Mouse (Mus musculus): Measurements from ENCODE around the gene Slc26a8. TPM values are rescaled to one million over a fixed set of nuclear protein-coding genes. Genes with fewer than 3 reads are reported as not detected.

The Slc26a8 gene
- polyA plus RNA-seq, 1 experiment: 0.08 TPM

GRCm38 (mm10) chr17:28714006-28714405, 24.0 kb upstream of the Slc26a8 start:
- H3K4me3 ChIP-seq (replicated peaks): no peak overlapping the region
- no peaks in the 10 kb centered on the region for H3K27me3 ChIP-seq (ENCODE audit: control insufficient read depth)
- no peaks in the 10 kb centered on the region for H3K9me3 ChIP-seq (ENCODE audit: control insufficient read depth, low read length)
- H3K4me1 ChIP-seq (ENCODE audit: control insufficient read depth): peaks cover 7% of the 10 kb centered on the region
- peaks cover 65% of the 10 kb centered on the region for H3K36me3 ChIP-seq (ENCODE audit: control insufficient read depth)
- TF ChIP-seq GATA1 (IDR thresholded peaks at IDR 0.05; ENCODE audit: low read length) (no peak), TAL1 (IDR thresholded peaks at IDR 0.05; ENCODE audit: low read length) (no peak)

- Histone ChIP-seq H3K9me3 (ENCODE audit: control insufficient read depth, low read length) (no peaks in the 10 kb centered on the region), H3K4me1 (ENCODE audit: control insufficient read depth) (peaks cover 11% of the 10 kb centered on the region), H3K36me3 (ENCODE audit: control insufficient read depth) (peaks cover 54% of the 10 kb centered on the region), H3K4me3 (replicated peaks) (no peak overlapping the region), H3K27me3 (ENCODE audit: control insufficient read depth) (no peaks in the 10 kb centered on the region)
- TF ChIP-seq GATA1 (IDR thresholded peaks at IDR 0.05; ENCODE audit: low read length): no peak
- no peak for TF ChIP-seq TAL1 (IDR thresholded peaks at IDR 0.05; ENCODE audit: low read length)
Measured at GRCm38 (mm10) chr17:28712305-28712704, 22.3 kb upstream of the Slc26a8 start.

GRCm38 (mm10) chr17:28711237-28711636, 21.2 kb upstream of the Slc26a8 start:
- peaks cover 14% of the 10 kb centered on the region for H3K4me1 ChIP-seq (ENCODE audit: control insufficient read depth)
- H3K4me3 ChIP-seq (replicated peaks): no peak overlapping the region
- H3K9me3 ChIP-seq (ENCODE audit: control insufficient read depth, low read length): no peaks in the 10 kb centered on the region
- no peaks in the 10 kb centered on the region for H3K27me3 ChIP-seq (ENCODE audit: control insufficient read depth)
- peaks cover 44% of the 10 kb centered on the region for H3K36me3 ChIP-seq (ENCODE audit: control insufficient read depth)
- TF ChIP-seq TAL1 (IDR thresholded peaks at IDR 0.05; ENCODE audit: low read length) (no peak), GATA1 (IDR thresholded peaks at IDR 0.05; ENCODE audit: low read length) (no peak)

- no peak overlapping the region for H3K4me3 ChIP-seq (replicated peaks)
- H3K9me3 ChIP-seq (ENCODE audit: control insufficient read depth, low read length): no peaks in the 10 kb centered on the region
- peaks cover 14% of the 10 kb centered on the region for H3K4me1 ChIP-seq (ENCODE audit: control insufficient read depth)
- H3K36me3 ChIP-seq (ENCODE audit: control insufficient read depth): peaks cover 40% of the 10 kb centered on the region
- TF ChIP-seq TAL1 (IDR thresholded peaks at IDR 0.05; ENCODE audit: low read length): no peak
- no peak for TF ChIP-seq GATA1 (IDR thresholded peaks at IDR 0.05; ENCODE audit: low read length)
- no peaks in the 10 kb centered on the region for H3K27me3 ChIP-seq (ENCODE audit: control insufficient read depth)
Measured at GRCm38 (mm10) chr17:28710291-28710688, 20.3 kb upstream of the Slc26a8 start.

GRCm38 (mm10) chr17:28709552-28710290, 19.7 kb upstream of the Slc26a8 start:
- H3K4me1 ChIP-seq (ENCODE audit: control insufficient read depth): peaks cover 14% of the 10 kb centered on the region
- H3K27me3 ChIP-seq (ENCODE audit: control insufficient read depth): no peaks in the 10 kb centered on the region
- H3K4me3 ChIP-seq (replicated peaks): no peak overlapping the region
- H3K36me3 ChIP-seq (ENCODE audit: control insufficient read depth): peaks cover 40% of the 10 kb centered on the region
- H3K9me3 ChIP-seq (ENCODE audit: control insufficient read depth, low read length): no peaks in the 10 kb centered on the region
- TF ChIP-seq TAL1 (IDR thresholded peaks at IDR 0.05; ENCODE audit: low read length): no peak
- no peak for TF ChIP-seq GATA1 (IDR thresholded peaks at IDR 0.05; ENCODE audit: low read length)

GRCm38 (mm10) chr17:28708989-28709388, 19.0 kb upstream of the Slc26a8 start:
- peaks cover 34% of the 10 kb centered on the region for H3K36me3 ChIP-seq (ENCODE audit: control insufficient read depth)
- no peak for TF ChIP-seq TAL1 (IDR thresholded peaks at IDR 0.05; ENCODE audit: low read length)
- TF ChIP-seq GATA1 (IDR thresholded peaks at IDR 0.05; ENCODE audit: low read length): no peak
- no peaks in the 10 kb centered on the region for H3K27me3 ChIP-seq (ENCODE audit: control insufficient read depth)
- H3K4me1 ChIP-seq (ENCODE audit: control insufficient read depth): peaks cover 14% of the 10 kb centered on the region
- no peak overlapping the region for H3K4me3 ChIP-seq (replicated peaks)
- no peaks in the 10 kb centered on the region for H3K9me3 ChIP-seq (ENCODE audit: control insufficient read depth, low read length)

- Histone ChIP-seq H3K27me3 (ENCODE audit: control insufficient read depth) (no peaks in the 10 kb centered on the region), H3K4me1 (ENCODE audit: control insufficient read depth) (peaks cover 14% of the 10 kb centered on the region), H3K36me3 (ENCODE audit: control insufficient read depth) (peaks cover 29% of the 10 kb centered on the region), H3K4me3 (replicated peaks) (no peak overlapping the region), H3K9me3 (ENCODE audit: control insufficient read depth, low read length) (no peaks in the 10 kb centered on the region)
- TF ChIP-seq GATA1 (IDR thresholded peaks at IDR 0.05; ENCODE audit: low read length) (no peak), TAL1 (IDR thresholded peaks at IDR 0.05; ENCODE audit: low read length) (no peak)
Measured at GRCm38 (mm10) chr17:28707816-28708215, 17.8 kb upstream of the Slc26a8 start.

- Histone ChIP-seq H3K9me3 (ENCODE audit: control insufficient read depth, low read length) (no peaks in the 10 kb centered on the region), H3K36me3 (ENCODE audit: control insufficient read depth) (peaks cover 32% of the 10 kb centered on the region), H3K27me3 (ENCODE audit: control insufficient read depth) (no peaks in the 10 kb centered on the region), H3K4me3 (replicated peaks) (no peak overlapping the region), H3K4me1 (ENCODE audit: control insufficient read depth) (peaks cover 15% of the 10 kb centered on the region)
- TF ChIP-seq TAL1 (IDR thresholded peaks at IDR 0.05; ENCODE audit: low read length) (no peak), GATA1 (IDR thresholded peaks at IDR 0.05; ENCODE audit: low read length) (no peak)
Measured at GRCm38 (mm10) chr17:28707136-28707627, 17.1 kb upstream of the Slc26a8 start.

- peaks cover 36% of the 10 kb centered on the region for H3K36me3 ChIP-seq (ENCODE audit: control insufficient read depth)
- H3K4me1 ChIP-seq (ENCODE audit: control insufficient read depth): peaks cover 19% of the 10 kb centered on the region
- H3K4me3 ChIP-seq (replicated peaks): no peak overlapping the region
- no peaks in the 10 kb centered on the region for H3K9me3 ChIP-seq (ENCODE audit: control insufficient read depth, low read length)
- TF ChIP-seq TAL1 (IDR thresholded peaks at IDR 0.05; ENCODE audit: low read length) (no peak), GATA1 (IDR thresholded peaks at IDR 0.05; ENCODE audit: low read length) (no peak)
- no peaks in the 10 kb centered on the region for H3K27me3 ChIP-seq (ENCODE audit: control insufficient read depth)
Measured at GRCm38 (mm10) chr17:28706697-28707096, 16.7 kb upstream of the Slc26a8 start.

All from erythroblast, embryonic 14.5 days (primary cell).